Mouse (Mus musculus) heart, embryonic 11.5 days (tissue): Measurements from ENCODE around the gene Taok3. TPM values are rescaled to one million over a fixed set of nuclear protein-coding genes. Genes with fewer than 3 reads are reported as not detected.
A peak's percentile ranks its signal among the peaks of the same experiment; 100 is the strongest.

Experiments used
- ATAC-seq: fragments of 200-750 bp; cut with Nextera tagmentation; replicated peaks from 2 replicates; pipeline ENCODE4 v1.8.0; 2017; ENCODE audit warnings: moderate library complexity; ENCODE audit not compliant: insufficient number of reproducible peaks, low FRiP score, low TSS enrichment
- H3K27ac ChIP-seq: fragments of 300-500 bp; sonication (generic); 2 replicates; pipeline ENCODE4 v1.5.1; 2014; ENCODE audit warnings: mild to moderate bottlenecking, low read depth, low read length
- H3K27me3 ChIP-seq: fragments of 300-500 bp; sonication (generic); 2 replicates; pipeline ENCODE4 v1.6.1; 2014; ENCODE audit warnings: mild to moderate bottlenecking, low read length, mixed read lengths; ENCODE audit not compliant: control insufficient read depth, insufficient read depth
- H3K36me3 ChIP-seq: fragments of 300-500 bp; sonication (generic); 2 replicates; pipeline ENCODE4 v1.6.1; 2014; ENCODE audit warnings: mild to moderate bottlenecking, low read length, moderate library complexity, mixed read lengths; ENCODE audit not compliant: control insufficient read depth, insufficient read depth
- H3K4me1 ChIP-seq: fragments of 300-500 bp; sonication (generic); 2 replicates; pipeline ENCODE4 v1.6.1; 2014; ENCODE audit warnings: low read length; ENCODE audit not compliant: control insufficient read depth, insufficient read depth
- H3K4me2 ChIP-seq: fragments of 300-500 bp; sonication (generic); 2 replicates; pipeline ENCODE4 v1.6.1; 2014; ENCODE audit warnings: mild to moderate bottlenecking, moderate library complexity
- H3K4me3 ChIP-seq: fragments of 300-500 bp; sonication (generic); 2 replicates; pipeline ENCODE4 v1.5.1; 2014; ENCODE audit warnings: low read depth, low read length
- H3K9ac ChIP-seq: fragments of 300-500 bp; sonication (generic); 2 replicates; pipeline ENCODE4 v1.6.1; 2014; ENCODE audit warnings: mild to moderate bottlenecking, low read depth, low read length, moderate library complexity
- H3K9me3 ChIP-seq: fragments of 300-500 bp; sonication (generic); replicated peaks from 2 replicates; pipeline ENCODE4 v1.6.1; 2016; ENCODE audit warnings: low read length; ENCODE audit not compliant: control insufficient read depth
- WGBS: fragments of 180-500 bp; shearing (Covaris S2); extraction: QIAGEN DNeasy Blood & Tissue Kit; methylation state at CpG from one replicate; pipeline ENCODE4 v1.1.7; 2014; ENCODE audit not compliant: insufficient replicate concordance; 5-methylcytosine and 5-hydroxymethylcytosine counted together
- polyA plus RNA-seq: library from polyadenylated mRNA; unstranded; fragments of >200 nt; fragmentation: Nextera tagmentation; extraction: Ambion mirVana; gene quantifications from 2 replicates; pipeline ENCODE4 v1.2.1, GENCODE M21; 2014

Taok3 gene
- polyA plus RNA-seq, 1 experiment from 2014 or later: 13.8 TPM

GRCm38 (mm10) chr5:117239106-117239505, 119.2 kb downstream of the Taok3 start:
- 77% methylated on average over 4 of the region's 4 CpGs for WGBS
- H3K4me1 ChIP-seq: peaks cover 4% of the 10 kb centered on the region; the same call in 1 of the 2 replicates
- H3K9ac ChIP-seq: no peak overlapping the region
- no peak overlapping the region for H3K27ac ChIP-seq
- H3K27me3 ChIP-seq: no peaks in the 10 kb centered on the region
- H3K9me3 ChIP-seq: no peaks in the 10 kb centered on the region
- no peaks in the 10 kb centered on the region for H3K36me3 ChIP-seq
- no peak overlapping the region for H3K4me3 ChIP-seq
- ATAC-seq: no peak
- no peak overlapping the region for H3K4me2 ChIP-seq

GRCm38 (mm10) chr5:117240321-117240731, 120.4 kb downstream of the Taok3 start:
- Histone ChIP-seq H3K9ac (peak overlapping the region; percentile 65), H3K36me3 (no peaks in the 10 kb centered on the region), H3K4me2 (peak overlapping the region; percentile 72), H3K4me3 (peak overlapping the region; percentile 53), H3K9me3 (no peaks in the 10 kb centered on the region), H3K27me3 (no peaks in the 10 kb centered on the region), H3K4me1 (peaks cover 4% of the 10 kb centered on the region; the same call in 1 of the 2 replicates), H3K27ac (no peak overlapping the region)
- ATAC-seq: no peak
- 9% methylated on average over 12 of the region's 12 CpGs for WGBS

DNA sequence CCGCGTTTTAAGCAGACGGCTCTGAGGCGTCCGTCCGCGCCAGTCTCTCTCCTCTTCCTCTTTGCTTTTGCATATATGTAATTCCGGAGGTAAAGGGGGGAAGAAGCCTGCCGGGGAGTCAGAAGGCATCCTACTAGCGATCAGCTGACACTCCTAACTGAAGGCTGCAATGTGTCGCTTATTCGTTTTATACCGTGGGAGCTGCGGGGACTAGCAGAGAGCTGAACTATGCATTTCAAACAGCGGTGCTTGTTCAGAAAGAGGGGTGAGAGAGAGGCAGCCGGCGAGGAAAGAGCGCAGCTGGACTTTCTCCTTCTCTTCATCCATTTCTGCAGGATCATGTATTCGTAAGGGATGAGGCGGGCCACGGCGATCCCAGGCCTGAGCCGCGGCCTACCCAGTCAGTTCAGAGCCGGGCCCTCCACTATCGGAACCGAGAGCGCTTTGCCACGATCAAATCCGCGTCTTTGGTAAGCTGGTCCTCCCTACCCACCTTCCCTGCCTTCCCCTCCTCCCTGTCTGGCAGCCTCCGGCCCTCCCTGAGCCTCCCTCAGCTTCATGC, 120.9 kb downstream of the Taok3 start:
- no peaks in the 10 kb centered on the region for H3K27me3 ChIP-seq
- H3K4me1 ChIP-seq: peaks cover 4% of the 10 kb centered on the region; the same call in 1 of the 2 replicates
- H3K4me2 ChIP-seq: peak overlapping the region; percentile 72
- 6% methylated on average over 32 of the region's 32 CpGs for WGBS
- ATAC-seq: no peak; the same call in 1 of the 2 replicates
- H3K9ac ChIP-seq: peak overlapping the region; percentile 65
- H3K9me3 ChIP-seq: no peaks in the 10 kb centered on the region
- peak overlapping the region; percentile 53 for H3K4me3 ChIP-seq
- H3K36me3 ChIP-seq: no peaks in the 10 kb centered on the region
- H3K27ac ChIP-seq: no peak overlapping the region

GRCm38 (mm10) chr5:117241935-117242531, 122.1 kb downstream of the Taok3 start:
- Histone ChIP-seq H3K9me3 (no peaks in the 10 kb centered on the region), H3K4me2 (peak overlapping the region; percentile 63), H3K4me3 (no peak overlapping the region), H3K9ac (no peak overlapping the region), H3K4me1 (peaks cover 4% of the 10 kb centered on the region; the same call in 1 of the 2 replicates), H3K27me3 (no peaks in the 10 kb centered on the region), H3K36me3 (no peaks in the 10 kb centered on the region), H3K27ac (no peak overlapping the region)
- 59% methylated on average over 16 of the region's 16 CpGs for WGBS
- no peak for ATAC-seq

DNA sequence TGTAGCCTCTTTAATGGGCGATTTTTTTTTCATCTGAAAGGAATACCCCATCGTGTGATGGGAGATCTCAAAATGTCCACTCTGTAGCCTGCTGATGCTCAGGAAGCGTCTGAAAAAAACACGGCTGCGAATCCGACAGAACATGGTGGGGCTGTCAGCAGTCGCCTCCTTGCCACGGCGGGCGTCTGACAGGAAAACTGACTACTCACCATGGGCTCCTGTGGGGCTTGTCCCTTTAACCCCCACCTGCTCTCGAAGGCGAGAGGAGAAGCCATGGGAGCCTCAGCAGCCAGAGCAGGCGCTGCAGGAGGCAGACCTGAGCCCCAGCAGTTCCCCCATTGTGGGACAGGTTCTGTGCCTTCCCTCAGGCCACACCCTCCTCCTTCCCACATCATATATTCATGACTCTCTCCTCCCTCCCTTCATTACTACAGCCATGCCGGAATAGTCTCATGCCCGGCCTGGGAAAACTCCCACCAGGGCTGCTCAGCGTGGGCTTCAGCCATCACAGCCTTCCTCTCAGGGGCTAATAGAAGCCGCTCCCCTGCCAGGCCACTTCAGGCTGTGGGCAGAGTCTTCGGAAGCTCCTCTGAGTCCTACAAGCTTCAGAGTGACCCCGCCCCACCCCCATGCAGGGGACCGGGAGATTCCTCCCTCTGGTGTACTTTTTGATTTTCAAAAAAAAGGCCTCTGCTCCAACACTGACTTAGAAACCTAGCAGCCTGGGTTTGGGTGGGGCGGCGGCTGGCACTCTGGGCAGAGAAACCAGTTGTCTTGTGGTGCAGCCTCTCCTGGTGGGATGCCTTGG, 122.9 kb downstream of the Taok3 start:
- H3K27ac ChIP-seq: no peak overlapping the region
- peaks cover 4% of the 10 kb centered on the region; the same call in 1 of the 2 replicates for H3K4me1 ChIP-seq
- H3K4me3 ChIP-seq: peak overlapping the region; percentile 37
- no peaks in the 10 kb centered on the region for H3K27me3 ChIP-seq
- ATAC-seq: no peak
- no peaks in the 10 kb centered on the region for H3K36me3 ChIP-seq
- H3K4me2 ChIP-seq: peak overlapping the region; percentile 63
- no peaks in the 10 kb centered on the region for H3K9me3 ChIP-seq
- no peak overlapping the region for H3K9ac ChIP-seq
- WGBS: 30% methylated on average over 22 of the region's 22 CpGs

- H3K4me1 ChIP-seq: peaks cover 10% of the 10 kb centered on the region
- WGBS: 87% methylated on average over 8 of the region's 8 CpGs
- no peaks in the 10 kb centered on the region for H3K9me3 ChIP-seq
- no peak overlapping the region for H3K4me2 ChIP-seq
- no peak for ATAC-seq
- no peak overlapping the region for H3K9ac ChIP-seq
- H3K36me3 ChIP-seq: no peaks in the 10 kb centered on the region
- H3K27me3 ChIP-seq: no peaks in the 10 kb centered on the region
- H3K4me3 ChIP-seq: no peak overlapping the region
- no peak overlapping the region for H3K27ac ChIP-seq
These were observed 125.2 kb downstream of the Taok3 start for GRCm38 (mm10) chr5:117245170-117245569.

GRCm38 (mm10) chr5:117248351-117248750, 128.4 kb downstream of the Taok3 start:
- 17% methylated on average over 10 of the region's 10 CpGs for WGBS
- Histone ChIP-seq H3K4me1 (peaks cover 6% of the 10 kb centered on the region; the same call in 1 of the 2 replicates), H3K27me3 (no peaks in the 10 kb centered on the region), H3K4me2 (no peak overlapping the region), H3K27ac (no peak overlapping the region), H3K36me3 (no peaks in the 10 kb centered on the region), H3K9ac (no peak overlapping the region), H3K9me3 (no peaks in the 10 kb centered on the region), H3K4me3 (no peak overlapping the region)
- ATAC-seq: no peak

- ATAC-seq: no peak
These were observed 130.9 kb downstream of the Taok3 start for GRCm38 (mm10) chr5:117250796-117251195.

More at GRCm38 (mm10) chr5:117250796-117251195, 130.9 kb downstream of the Taok3 start:
- Histone ChIP-seq H3K27me3 (no peaks in the 10 kb centered on the region), H3K27ac (no peak overlapping the region), H3K4me2 (no peak overlapping the region), H3K9ac (no peak overlapping the region), H3K36me3 (no peaks in the 10 kb centered on the region), H3K4me1 (peaks cover 6% of the 10 kb centered on the region; the same call in 1 of the 2 replicates), H3K9me3 (no peaks in the 10 kb centered on the region), H3K4me3 (no peak overlapping the region)
- 73% methylated on average over 20 of the region's 24 CpGs for WGBS
